Mouse (Mus musculus) bone marrow macrophage, adult 2 months (primary cell): ENCODE data around the gene Pld3.

Experiments used
- CTCF ChIP-seq: IDR thresholded peaks from 2 replicates; pipeline ENCODE4 v1.5.1; 2012; ENCODE audit warnings: low read depth, mild to moderate bottlenecking, low read length, moderate library complexity
- POLR2A ChIP-seq: IDR thresholded peaks from 2 replicates; pipeline ENCODE4 v1.6.1; 2012; ENCODE audit warnings: mild to moderate bottlenecking, low read depth, low read length, borderline replicate concordance

DNA sequence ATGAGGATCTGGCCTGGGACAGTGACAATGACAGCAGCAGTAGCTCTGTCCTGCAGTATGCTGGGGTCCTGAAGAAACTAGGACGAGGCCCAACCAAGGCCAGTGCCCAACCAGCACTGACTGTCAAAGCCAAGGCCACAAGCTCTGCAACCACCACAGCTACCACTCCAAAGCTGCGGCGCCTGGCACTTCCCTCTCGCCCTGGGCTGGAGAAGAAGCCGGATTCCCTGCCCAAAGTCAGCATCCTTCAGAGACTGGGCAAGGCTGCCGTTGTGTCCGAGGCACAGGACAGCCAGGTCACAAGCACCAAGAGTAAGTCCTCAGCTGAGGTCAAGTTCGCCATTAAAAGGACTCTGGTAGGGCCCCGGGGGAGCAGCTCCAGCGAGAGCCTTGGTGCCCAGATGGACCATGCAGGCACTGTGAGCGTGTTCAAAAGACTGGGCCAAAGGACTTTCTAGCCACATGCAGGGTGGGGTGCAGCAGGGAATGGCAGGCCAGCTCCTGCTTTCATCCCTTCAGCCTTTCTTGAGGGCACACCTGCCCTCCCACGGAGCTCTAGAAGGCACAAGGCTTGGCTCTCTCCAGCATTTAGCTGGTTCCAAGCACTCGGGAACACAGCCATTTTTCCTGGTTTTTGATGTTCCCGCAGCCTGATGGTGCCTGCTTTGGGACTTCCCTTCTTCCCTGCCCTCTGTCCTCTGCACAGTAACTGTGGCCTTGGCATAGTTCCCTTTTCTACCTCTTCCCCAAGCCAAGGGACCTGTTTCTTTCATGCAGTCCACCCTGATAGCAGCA lies 27.6 kb upstream of the Pld3 start:
- TF ChIP-seq POLR2A (no peak), CTCF (no peak)
